Mouse (Mus musculus): ENCODE data around the gene Cdk6. TPM values are rescaled to one million over a fixed set of nuclear protein-coding genes. Genes with fewer than 3 reads are reported as not detected.
"Not testable (repeated sequence)": the region's sequence is repeated elsewhere in the genome, so short reads cannot be mapped to it uniquely, and the experiment has no call there.

Gene Cdk6
- total and polyA plus RNA-seq, 3 experiments: 40.4 to 171 (median 50.8) TPM

- Histone ChIP-seq H3K79me2 (replicated peaks; ENCODE audit: control insufficient read depth, extremely low read depth, insufficient read depth, poor library complexity, severe bottlenecking) (peaks cover 55% of the 10 kb centered on the region), H3K4me1 (ENCODE audit: control insufficient read depth in 1 of 2, insufficient read depth in 2 of 2) (peaks cover 16 to 31% of the 10 kb centered on the region in 2 experiments)
- H3K9ac ChIP-seq (ENCODE audit: insufficient read depth, low read depth); H3K27ac ChIP-seq (ENCODE audit: insufficient read depth, low read depth); DNase-seq (ENCODE audit: extremely low read depth); H3K27me3 ChIP-seq (replicated peaks); dilution Hi-C loops (cut with MboI; ENCODE audit: extremely low pct_ligation_motif_present, extremely low pct_unique_long_range_greater_than_20kb, low sequenced_read_pairs); H3K9me3 ChIP-seq (replicated peaks; ENCODE audit: low read length); in situ Hi-C loops (cut with MboI; ENCODE audit: low pct_ligation_motif_present, low pct_unique_long_range_greater_than_20kb, low sequenced_read_pairs); H3K4me2 ChIP-seq (ENCODE audit: insufficient read depth, low read depth, poor library complexity, severe bottlenecking); H3K36me3 ChIP-seq (replicated peaks in 1 of 2; ENCODE audit: control insufficient read depth in 1 of 2, insufficient read depth in 1 of 2, low read length in 1 of 2); H3K4me3 ChIP-seq (replicated peaks in 1 of 3; ENCODE audit: low read depth in 2 of 3, low read length in 2 of 3, poor library complexity in 1 of 3): not testable (repeated sequence)
Measured at GRCm38 (mm10) chr5:3418183-3418582, 76.9 kb downstream of the Cdk6 start.

- H3K4me1 ChIP-seq (ENCODE audit: control insufficient read depth in 1 of 2, insufficient read depth in 2 of 2): peaks cover 10 to 25% of the 10 kb centered on the region in 2 experiments
- in situ Hi-C loops (cut with MboI; ENCODE audit: low pct_ligation_motif_present, low pct_unique_long_range_greater_than_20kb, low sequenced_read_pairs) (no loop called here), dilution Hi-C loops (cut with MboI; ENCODE audit: extremely low pct_ligation_motif_present, extremely low pct_unique_long_range_greater_than_20kb, low sequenced_read_pairs) (no loop called here)
- peak overlapping the region; percentile 39; the same call in 1 of the 2 replicates for H3K4me2 ChIP-seq (ENCODE audit: insufficient read depth, low read depth, poor library complexity, severe bottlenecking)
- peaks cover 55% of the 10 kb centered on the region for H3K79me2 ChIP-seq (replicated peaks; ENCODE audit: control insufficient read depth, extremely low read depth, insufficient read depth, poor library complexity, severe bottlenecking)
- TF ChIP-seq MEF2A (IDR thresholded peaks at IDR 0.05; ENCODE audit: borderline replicate concordance, low read depth, low read length) (peak; percentile 88), SMC3 (IDR thresholded peaks at IDR 0.05; ENCODE audit: low read depth, low read length) (no peak), BHLHE40 (IDR thresholded peaks at IDR 0.05; ENCODE audit: low read depth, low read length) (peak; percentile 30; the same call in 1 of the 2 replicates), USF2 (conservative IDR thresholded peaks at IDR 0.05; ENCODE audit: low read depth, low read length) (no peak)
- no peaks in the 10 kb centered on the region for H3K9me3 ChIP-seq (replicated peaks; ENCODE audit: low read length)
- no peak overlapping the region for H3K9ac ChIP-seq (ENCODE audit: insufficient read depth, low read depth)
- peaks cover 4 to 7% of the 10 kb centered on the region in 2 experiments for H3K36me3 ChIP-seq (replicated peaks in 1 of 2; ENCODE audit: control insufficient read depth in 1 of 2, insufficient read depth in 1 of 2, low read length in 1 of 2)
- peak; percentile 32 for DNase-seq (ENCODE audit: extremely low read depth)
- no peaks in the 10 kb centered on the region for H3K27me3 ChIP-seq (replicated peaks)
- H3K4me3 ChIP-seq (replicated peaks in 1 of 3; ENCODE audit: low read depth in 2 of 3, low read length in 2 of 3, poor library complexity in 1 of 3): no peak overlapping the region
- H3K27ac ChIP-seq (ENCODE audit: insufficient read depth, low read depth): peak overlapping the region; percentile 55
Measured at GRCm38 (mm10) chr5:3420094-3420831, 79.0 kb downstream of the Cdk6 start.

- no peak for DNase-seq (ENCODE audit: extremely low read depth)
- TF ChIP-seq ETS1 (conservative IDR thresholded peaks at IDR 0.05; ENCODE audit: low read depth, low read length) (no peak), ZC3H11A (IDR thresholded peaks at IDR 0.05; ENCODE audit: low read depth, low read length) (no peak), EP300 (IDR thresholded peaks at IDR 0.05; ENCODE audit: low read length) (no peak), POLR2AphosphoS2 (IDR thresholded peaks at IDR 0.05; ENCODE audit: low read depth, low read length) (no peak), GABPA (IDR thresholded peaks at IDR 0.05; ENCODE audit: insufficient replicate concordance, low read depth, low read length) (no peak), IRF4 (IDR thresholded peaks at IDR 0.05; ENCODE audit: low read depth, low read length) (no peak), MAZ (IDR thresholded peaks at IDR 0.05; ENCODE audit: low read depth, low read length) (no peak), ZKSCAN1 (IDR thresholded peaks at IDR 0.05; ENCODE audit: borderline replicate concordance, low read depth, low read length) (no peak), CTCF (conservative IDR thresholded peaks at IDR 0.05 in 1 of 2, IDR thresholded peaks at IDR 0.05 in 1 of 2; ENCODE audit: low read depth in 2 of 2, low read length in 2 of 2) (no peak), MEF2A (IDR thresholded peaks at IDR 0.05; ENCODE audit: borderline replicate concordance, low read depth, low read length) (no peak), BHLHE40 (IDR thresholded peaks at IDR 0.05; ENCODE audit: low read depth, low read length) (no peak), USF2 (conservative IDR thresholded peaks at IDR 0.05; ENCODE audit: low read depth, low read length) (no peak), MXI1 (IDR thresholded peaks at IDR 0.05; ENCODE audit: low read depth, low read length) (no peak), TBP (conservative IDR thresholded peaks at IDR 0.05; ENCODE audit: low read depth, low read length) (no peak), JUN (IDR thresholded peaks at IDR 0.05; ENCODE audit: insufficient read depth, low read depth, low read length) (no peak), CHD1 (IDR thresholded peaks at IDR 0.05; ENCODE audit: low read depth, low read length) (no peak), RAD21 (IDR thresholded peaks at IDR 0.05; ENCODE audit: low read depth, low read length) (no peak), MAX (IDR thresholded peaks at IDR 0.05; ENCODE audit: low read length) (no peak), RCOR1 (conservative IDR thresholded peaks at IDR 0.05; ENCODE audit: low read depth, low read length) (no peak), E2F4 (IDR thresholded peaks at IDR 0.05; ENCODE audit: insufficient replicate concordance, low read depth, low read length) (no peak)
- H3K36me3 ChIP-seq (replicated peaks in 1 of 2; ENCODE audit: control insufficient read depth in 1 of 2, insufficient read depth in 1 of 2, low read length in 1 of 2): peaks cover 4 to 7% of the 10 kb centered on the region in 2 experiments
- dilution Hi-C loops (cut with MboI; ENCODE audit: extremely low pct_ligation_motif_present, extremely low pct_unique_long_range_greater_than_20kb, low sequenced_read_pairs): no loop called here
- peaks cover 50% of the 10 kb centered on the region for H3K79me2 ChIP-seq (replicated peaks; ENCODE audit: control insufficient read depth, extremely low read depth, insufficient read depth, poor library complexity, severe bottlenecking)
- in situ Hi-C loops (cut with MboI; ENCODE audit: low pct_ligation_motif_present, low pct_unique_long_range_greater_than_20kb, low sequenced_read_pairs): no loop called here
- H3K4me3 ChIP-seq (replicated peaks in 1 of 3; ENCODE audit: low read depth in 2 of 3, low read length in 2 of 3, poor library complexity in 1 of 3): no peak overlapping the region
- H3K4me2 ChIP-seq (ENCODE audit: insufficient read depth, low read depth, poor library complexity, severe bottlenecking): 0 out of 2 replicates have a peak overlapping the region, but pooled peaks have one; percentile 10
- no peaks in the 10 kb centered on the region for H3K27me3 ChIP-seq (replicated peaks)
- H3K9ac ChIP-seq (ENCODE audit: insufficient read depth, low read depth): no peak overlapping the region
- H3K27ac ChIP-seq (ENCODE audit: insufficient read depth, low read depth): no peak overlapping the region
- H3K9me3 ChIP-seq (replicated peaks; ENCODE audit: low read length): no peaks in the 10 kb centered on the region
- peaks cover 8 to 25% of the 10 kb centered on the region in 2 experiments for H3K4me1 ChIP-seq (ENCODE audit: control insufficient read depth in 1 of 2, insufficient read depth in 2 of 2)
Measured at GRCm38 (mm10) chr5:3420832-3421228, 79.5 kb downstream of the Cdk6 start.

Data from CH12.LX (cell line).